Mouse (Mus musculus): ENCODE measurements around the gene A130010J15Rik.

DNA sequence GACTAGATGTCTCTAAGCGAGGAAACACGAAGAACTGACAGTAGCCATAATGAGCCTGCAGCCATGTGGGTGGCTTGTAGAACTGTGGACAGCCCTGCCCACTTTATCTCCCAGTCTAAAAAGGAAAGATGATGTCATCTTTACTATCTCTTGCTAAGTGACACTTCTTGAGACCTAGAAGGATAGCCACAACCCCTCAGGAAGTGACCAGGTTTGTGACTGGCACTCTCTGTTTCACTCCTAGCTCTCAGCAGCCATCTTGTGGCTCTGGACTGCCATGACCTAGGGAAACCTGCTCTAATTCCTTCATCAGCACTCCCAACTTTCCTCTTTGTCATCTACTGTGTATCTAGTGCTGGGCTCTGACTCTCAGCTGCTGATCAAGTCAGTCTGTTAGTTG is 30.5 kb downstream of the A130010J15Rik start:
- no peak for TF ChIP-seq GATA1 (IDR thresholded peaks at IDR 0.05; ENCODE audit: borderline replicate concordance, low read length)
- TF ChIP-seq CTCF (IDR thresholded peaks at IDR 0.05; ENCODE audit: low read depth, low read length), result no peak
